Mouse (Mus musculus) kidney, adult 2 months (tissue): ENCODE results near the gene Morn3.

Experiments
- CTCF ChIP-seq: fragments of 200-500 bp; conservative IDR thresholded peaks from 2 replicates; pipeline ENCODE4 v1.5.1; 2011; ENCODE audit warnings: low read depth, mild to moderate bottlenecking, control low read depth, low read length, moderate library complexity, mixed read lengths; ENCODE audit not compliant: insufficient read depth, insufficient read length
- POLR2A ChIP-seq: fragments of 200-500 bp; IDR thresholded peaks from one replicate; pipeline ENCODE4 v1.6.1; 2011; ENCODE audit warnings: low read depth, low read length, control low read depth

GRCm38 (mm10) chr5:123088784-123089183, 42.0 kb upstream of the Morn3 start:
- no peak for TF ChIP-seq CTCF
- TF ChIP-seq POLR2A: no peak
